Mouse (Mus musculus) adrenal gland, postnatal 36 days (tissue): ENCODE results near the gene Socs3. TPM values are rescaled to one million over a fixed set of nuclear protein-coding genes. Genes with fewer than 3 reads are reported as not detected.

Source experiments
- DNase-seq, 2 experiments: peaks; one replicate each; pipeline ENCODE4 v3.0.0; 2021; ENCODE audit warnings: mixed read lengths in 1 of 2
- microRNA-seq: library from miRNA; unstranded; fragments of <30 nt; microRNA quantifications from one replicate; pipeline ENCODE4 v1.2.0, GENCODE M21; 2021
- total RNA-seq, 2 experiments: library from RNA; stranded (reverse); gene quantifications; 2 replicates each; pipeline ENCODE4 v1.2.3; 2021

The Socs3 gene
- total RNA-seq, 2 experiments from 2014 or later = 6.6 to 17.5 TPM

DNA sequence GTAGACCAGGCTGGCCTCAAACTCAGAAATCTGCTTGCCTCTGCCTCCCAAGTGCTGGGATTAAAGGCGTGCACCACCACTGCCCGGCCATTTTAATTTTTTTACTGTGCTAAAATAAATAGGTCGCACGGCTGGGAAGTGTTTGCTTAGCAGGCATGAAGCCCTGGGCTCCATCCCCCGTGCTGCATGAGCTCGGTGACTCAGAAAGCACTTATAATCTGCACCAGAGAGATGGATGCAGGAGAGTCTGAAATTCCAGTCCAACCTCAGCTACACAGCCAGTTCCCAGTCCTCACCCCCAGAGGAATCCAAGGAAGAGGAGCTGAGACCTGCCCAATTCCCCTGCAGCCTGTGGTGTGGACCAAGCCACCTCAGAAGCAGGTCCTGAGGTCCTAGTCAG is 45.4 kb downstream of the Socs3 start:
- DNase-seq = no peak

- no peak for DNase-seq
Observed at GRCm38 (mm10) chr11:117923279-117923678, 46.6 kb downstream of the Socs3 start.

DNA sequence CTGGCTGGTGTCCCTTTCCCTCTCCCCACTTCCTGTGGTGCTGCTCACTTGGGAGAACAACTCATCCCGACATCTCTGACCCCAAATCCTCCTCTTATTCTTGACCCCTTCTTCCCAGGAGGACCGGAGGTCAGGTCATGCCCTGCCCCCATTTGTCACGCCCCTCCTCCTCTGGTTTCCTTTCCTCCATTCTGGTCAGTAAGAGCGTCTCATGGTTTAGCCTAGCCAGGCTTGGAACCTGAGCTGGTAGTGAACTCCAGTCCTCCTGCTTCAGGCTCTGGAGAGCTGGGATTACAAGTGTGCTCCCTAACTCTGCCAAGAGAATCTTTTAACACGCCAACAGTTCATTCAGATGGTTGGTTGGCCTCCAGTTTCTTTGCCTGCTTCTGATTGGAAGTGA is 50.6 kb downstream of the Socs3 start:
- DNase-seq = peak in 1 of 2 experiments; percentile 29

- DNase-seq = no peak
Observed at GRCm38 (mm10) chr11:117918541-117918940, 51.3 kb downstream of the Socs3 start.

Small RNA genes within 50 kb of the gene (microRNA-seq; reads per million reads assigned to microRNA genes)
- gene Mir6933 = 3.0 reads per million, percentile 6 among the genes with 10 or more reads in this experiment

Other genes with a start within 250 kb of the Socs3 start
- 1 to 10 TPM; 3.9 to 6.0 TPM for gene Tmc8, start 188.0 kb downstream of the Socs3 start, total RNA-seq
- gene Tmc6, start 187.8 kb downstream of the Socs3 start, total RNA-seq = 10 to 100 TPM; 25.4 to 31.3 TPM
- not detected for gene 6030468B19Rik, start 172.4 kb downstream of the Socs3 start, total RNA-seq
- gene Gm20708, start 160.4 kb downstream of the Socs3 start, total RNA-seq = under 1 TPM; 0.50 to 0.63 TPM
- gene Syngr2, start 160.4 kb downstream of the Socs3 start, total RNA-seq = 10 to 100 TPM; 80.4 to 97.8 TPM
- 1 to 10 TPM; 6.5 to 8.6 TPM for gene Afmid, start 144.1 kb downstream of the Socs3 start, total RNA-seq
- gene Tk1, start 144.0 kb downstream of the Socs3 start, total RNA-seq = 1 to 10 TPM; 7.9 to 8.8 TPM
- gene Birc5, start 120.8 kb downstream of the Socs3 start, total RNA-seq = 1 to 10 TPM; 5.0 to 5.4 TPM
- gene Tmem235, start 109.3 kb downstream of the Socs3 start, total RNA-seq = not detected
- 10 to 100 TPM; 10.3 to 13.3 TPM for gene Tha1, start 96.6 kb downstream of the Socs3 start, total RNA-seq
- gene Pgs1, start 16.2 kb upstream of the Socs3 start, total RNA-seq = 10 to 100 TPM; 54.7 to 58.7 TPM
- under 1 TPM in 1 of 2 experiments, not detected in 1; 0.03 TPM for gene Dnah17, start 160.6 kb upstream of the Socs3 start, total RNA-seq